Mouse (Mus musculus) heart, adult 10 weeks (tissue): ENCODE measurements around the gene C1s1. TPM values are rescaled to one million over a fixed set of nuclear protein-coding genes. Genes with fewer than 3 reads are reported as not detected.

Experiments used
- polyA plus RNA-seq: library from polyadenylated mRNA; stranded (reverse); fragments of 350-450 nt; fragmentation: Illumina TruSeq; extraction: RNeasy Lipid Tissue Mini Kit (QIAGEN cat#74804); gene quantifications from one replicate; pipeline ENCODE4 v1.2.3, GENCODE M21; 2014; ENCODE audit warnings: low read depth, low replicate concordance

Gene C1s1
- polyA plus RNA-seq: 35.1 TPM

GRCm38 (mm10) chr6:124542284-124542683 lies at the start of gene C1s1:
C1s1 (minus strand) TSS chr6:124542359.

GRCm38 (mm10) chr6:124570026-124570425 lies 27.9 kb upstream of the C1s1 start, which contains the start of gene C1rb:
C1rb (plus strand) TSS chr6:124570294.

GRCm38 (mm10) chr6:124512355-124512836 lies 29.8 kb downstream of the C1s1 start, which contains the start of gene C1ra:
C1ra (plus strand) TSS chr6:124512405.

GRCm38 (mm10) chr6:124492842-124493561 lies 49.2 kb downstream of the C1s1 start, which contains the start of gene C1rl:
C1rl (plus strand) TSS chr6:124493113.

Other genes starting within 250 kb of the C1s1 start
- gene Cd163, start 237.7 kb downstream of the C1s1 start, polyA plus RNA-seq: 10.9 TPM
- gene Pex5, start 127.3 kb downstream of the C1s1 start, polyA plus RNA-seq: 21.2 TPM
- gene Clstn3, start 77.6 kb downstream of the C1s1 start, polyA plus RNA-seq: 2.8 TPM
- gene C1rl, start 49.2 kb downstream of the C1s1 start, polyA plus RNA-seq: 1.6 TPM
- 18.0 TPM for gene C1ra, start 30.0 kb downstream of the C1s1 start, polyA plus RNA-seq
- gene C1rb, start 27.9 kb upstream of the C1s1 start, polyA plus RNA-seq: not detected
- gene C1s2, start 93.7 kb upstream of the C1s1 start, polyA plus RNA-seq: not detected
- gene Lpcat3, start 120.7 kb upstream of the C1s1 start, polyA plus RNA-seq: 38.0 TPM
- gene Emg1, start 169.8 kb upstream of the C1s1 start, polyA plus RNA-seq: 95.4 TPM
- gene Phb2, start 170.0 kb upstream of the C1s1 start, polyA plus RNA-seq: 219 TPM
- gene Ptpn6, start 196.4 kb upstream of the C1s1 start, polyA plus RNA-seq: 4.0 TPM
- 240 TPM for gene Grcc10, start 199.0 kb upstream of the C1s1 start, polyA plus RNA-seq
- gene Gm45234, start 213.7 kb upstream of the C1s1 start, polyA plus RNA-seq: not detected
- gene Atn1, start 214.2 kb upstream of the C1s1 start, polyA plus RNA-seq: 24.6 TPM
- 1.6 TPM for gene Eno2, start 227.3 kb upstream of the C1s1 start, polyA plus RNA-seq
- 2.5 TPM for gene Lrrc23, start 237.4 kb upstream of the C1s1 start, polyA plus RNA-seq